Mouse (Mus musculus) heart, embryonic 13.5 days (tissue): ENCODE measurements at regions not wholly inside any gene's neighbourhood (a gene's known extent, or its start where the extent isn't known, plus 50 kb on each side); places are given as distances from the start of the nearest gene placed in this dataset.

Experiments
- ATAC-seq: fragments of 200-750 bp; cut with Nextera tagmentation; 2 replicates; pipeline ENCODE4 v1.8.0; 2017; ENCODE audit warnings: moderate TSS enrichment; ENCODE audit not compliant: insufficient number of reproducible peaks, low FRiP score, low TSS enrichment; ENCODE audit errors: extremely low read depth
- H3K27ac ChIP-seq: fragments of 300-500 bp; sonication (generic); replicated peaks from 2 replicates; pipeline ENCODE4 v1.5.1; 2015; ENCODE audit warnings: moderate library complexity, mild to moderate bottlenecking, inconsistent platforms
- H3K27me3 ChIP-seq: fragments of 300-500 bp; sonication (generic); replicated peaks from 2 replicates; pipeline ENCODE4 v1.6.1; 2015; ENCODE audit warnings: mild to moderate bottlenecking, inconsistent platforms
- H3K36me3 ChIP-seq: fragments of 300-500 bp; sonication (generic); 2 replicates; pipeline ENCODE4 v1.6.1; 2015; ENCODE audit warnings: mild to moderate bottlenecking, inconsistent platforms
- H3K4me1 ChIP-seq: fragments of 300-500 bp; sonication (generic); 2 replicates; pipeline ENCODE4 v1.6.1; 2015; ENCODE audit warnings: inconsistent platforms
- H3K4me2 ChIP-seq: fragments of 300-500 bp; sonication (generic); 2 replicates; pipeline ENCODE4 v1.6.1; 2015; ENCODE audit warnings: inconsistent platforms, mild to moderate bottlenecking, moderate library complexity
- H3K4me3 ChIP-seq: fragments of 300-500 bp; sonication (generic); 2 replicates; pipeline ENCODE4 v1.5.1; 2015; ENCODE audit warnings: moderate library complexity, mild to moderate bottlenecking, inconsistent platforms
- H3K9ac ChIP-seq: fragments of 300-500 bp; sonication (generic); 2 replicates; pipeline ENCODE4 v1.6.1; 2015; ENCODE audit warnings: inconsistent platforms, mild to moderate bottlenecking, moderate library complexity
- H3K9me3 ChIP-seq: fragments of 300-500 bp; sonication (generic); 2 replicates; pipeline ENCODE4 v1.6.1; 2016; ENCODE audit warnings: inconsistent platforms
- WGBS: fragments of 180-500 bp; shearing (Covaris S2); methylation state at CpG from one replicate; pipeline ENCODE4 v1.1.7; 2015; ENCODE audit warnings: mixed read lengths; 5-methylcytosine and 5-hydroxymethylcytosine counted together

- ATAC-seq, result no peak; the same call in 1 of the 2 replicates
- no peak overlapping the region for H3K4me3 ChIP-seq
- 95% methylated on average over 5 of the region's 5 CpGs for WGBS
- H3K9ac ChIP-seq, result no peak overlapping the region
- H3K4me2 ChIP-seq, result no peak overlapping the region
- H3K27me3 ChIP-seq, result peaks cover 75% of the 10 kb centered on the region
- H3K36me3 ChIP-seq, result no peaks in the 10 kb centered on the region
- H3K9me3 ChIP-seq, result no peaks in the 10 kb centered on the region
- H3K4me1 ChIP-seq, result peaks cover 11% of the 10 kb centered on the region
- H3K27ac ChIP-seq, result no peak overlapping the region
These were observed 107.3 kb downstream of the Efnb1 start for GRCm38 (mm10) chrX:99243251-99243650.

GRCm38 (mm10) chrX:99241684-99242118 lies 105.8 kb downstream of the Efnb1 start:
- Histone ChIP-seq H3K4me3 (no peak overlapping the region), H3K27me3 (peaks cover 69% of the 10 kb centered on the region), H3K36me3 (no peaks in the 10 kb centered on the region), H3K4me2 (no peak overlapping the region), H3K9ac (no peak overlapping the region), H3K9me3 (no peaks in the 10 kb centered on the region), H3K4me1 (peaks cover 11% of the 10 kb centered on the region), H3K27ac (0 out of 2 replicates have a peak overlapping the region, but pooled peaks have one; percentile 24)
- WGBS, result 19% methylated on average over 5 of the region's 5 CpGs
- no peak for ATAC-seq

GRCm38 (mm10) chrX:99233035-99233434 lies 97.1 kb downstream of the Efnb1 start:
- H3K4me1 ChIP-seq, result peaks cover 5% of the 10 kb centered on the region; the same call in 1 of the 2 replicates

GRCm38 (mm10) chrX:99232331-99232730 lies 96.4 kb downstream of the Efnb1 start:
- H3K36me3 ChIP-seq, result no peaks in the 10 kb centered on the region
- no peaks in the 10 kb centered on the region for H3K9me3 ChIP-seq
- ATAC-seq, result no peak
- H3K9ac ChIP-seq, result no peak overlapping the region
- H3K27me3 ChIP-seq, result peaks cover 60% of the 10 kb centered on the region
- no peak overlapping the region for H3K4me2 ChIP-seq
- H3K4me1 ChIP-seq, result peaks cover 5% of the 10 kb centered on the region; the same call in 1 of the 2 replicates
- no peak overlapping the region for H3K27ac ChIP-seq
- WGBS, result 51% methylated on average over 7 of the region's 7 CpGs
- H3K4me3 ChIP-seq, result no peak overlapping the region

More at GRCm38 (mm10) chrX:99233035-99233434, 97.1 kb downstream of the Efnb1 start:
- H3K4me3 ChIP-seq, result no peak overlapping the region
- no peaks in the 10 kb centered on the region for H3K36me3 ChIP-seq
- no peak overlapping the region for H3K9ac ChIP-seq
- 53% methylated on average over 3 of the region's 3 CpGs for WGBS
- no peak overlapping the region for H3K27ac ChIP-seq
- H3K4me2 ChIP-seq, result no peak overlapping the region
- no peaks in the 10 kb centered on the region for H3K9me3 ChIP-seq
- H3K27me3 ChIP-seq, result peaks cover 55% of the 10 kb centered on the region
- no peak for ATAC-seq

- H3K27me3 ChIP-seq, result peaks cover 82% of the 10 kb centered on the region
- H3K9ac ChIP-seq, result no peak overlapping the region
- H3K36me3 ChIP-seq, result no peaks in the 10 kb centered on the region
- H3K27ac ChIP-seq, result peak overlapping the region; percentile 32; the same call in 1 of the 2 replicates
- no peak for ATAC-seq
- 47% methylated on average over 7 of the region's 7 CpGs for WGBS
- H3K4me1 ChIP-seq, result peaks cover 20% of the 10 kb centered on the region
- no peaks in the 10 kb centered on the region for H3K9me3 ChIP-seq
- H3K4me3 ChIP-seq, result no peak overlapping the region
- no peak overlapping the region for H3K4me2 ChIP-seq
These were observed 89.3 kb downstream of the Efnb1 start for GRCm38 (mm10) chrX:99225111-99225752.

GRCm38 (mm10) chrX:99222017-99222416 lies 86.1 kb downstream of the Efnb1 start:
- 71% methylated on average over 5 of the region's 5 CpGs for WGBS
- Histone ChIP-seq H3K4me1 (peaks cover 23% of the 10 kb centered on the region), H3K4me3 (no peak overlapping the region), H3K36me3 (no peaks in the 10 kb centered on the region), H3K9ac (no peak overlapping the region), H3K4me2 (no peak overlapping the region), H3K27me3 (peaks cover 84% of the 10 kb centered on the region), H3K27ac (no peak overlapping the region), H3K9me3 (no peaks in the 10 kb centered on the region)
- no peak for ATAC-seq

GRCm38 (mm10) chrX:99220674-99221455 lies 84.9 kb downstream of the Efnb1 start:
- no peak for ATAC-seq
- peaks cover 84% of the 10 kb centered on the region for H3K27me3 ChIP-seq
- H3K27ac ChIP-seq, result no peak overlapping the region
- 51% methylated on average over 8 of the region's 8 CpGs for WGBS
- no peaks in the 10 kb centered on the region for H3K36me3 ChIP-seq
- H3K4me3 ChIP-seq, result no peak overlapping the region
- peaks cover 24% of the 10 kb centered on the region for H3K4me1 ChIP-seq
- H3K4me2 ChIP-seq, result no peak overlapping the region
- H3K9ac ChIP-seq, result no peak overlapping the region
- H3K9me3 ChIP-seq, result no peaks in the 10 kb centered on the region

- H3K9me3 ChIP-seq, result no peaks in the 10 kb centered on the region
- WGBS, result 38% methylated on average over 7 of the region's 7 CpGs
- H3K4me2 ChIP-seq, result no peak overlapping the region
- H3K4me3 ChIP-seq, result no peak overlapping the region
- no peak overlapping the region for H3K9ac ChIP-seq
- H3K4me1 ChIP-seq, result peaks cover 40% of the 10 kb centered on the region
- no peaks in the 10 kb centered on the region for H3K36me3 ChIP-seq
- H3K27ac ChIP-seq, result no peak overlapping the region
- peaks cover 74% of the 10 kb centered on the region for H3K27me3 ChIP-seq
- ATAC-seq, result no peak
These were observed 82.3 kb downstream of the Efnb1 start for GRCm38 (mm10) chrX:99218213-99218612.

GRCm38 (mm10) chrX:99216633-99217459 lies 80.9 kb downstream of the Efnb1 start:
- Histone ChIP-seq H3K4me2 (peak overlapping the region; percentile 71), H3K9ac (peak overlapping the region; percentile 80), H3K9me3 (no peaks in the 10 kb centered on the region), H3K27ac (peak overlapping the region; percentile 73), H3K4me3 (peak overlapping the region; percentile 47), H3K36me3 (no peaks in the 10 kb centered on the region), H3K4me1 (peaks cover 44% of the 10 kb centered on the region), H3K27me3 (peaks cover 69% of the 10 kb centered on the region)
- 9% methylated on average over 52 of the region's 60 CpGs for WGBS
- ATAC-seq, result peak; percentile 48; the same call in 1 of the 2 replicates

GRCm38 (mm10) chrX:99215931-99216330 lies 80.0 kb downstream of the Efnb1 start:
- Histone ChIP-seq H3K4me2 (peak overlapping the region; percentile 71), H3K4me1 (peaks cover 44% of the 10 kb centered on the region), H3K4me3 (no peak overlapping the region), H3K9me3 (no peaks in the 10 kb centered on the region), H3K9ac (no peak overlapping the region), H3K36me3 (no peaks in the 10 kb centered on the region), H3K27me3 (peaks cover 68% of the 10 kb centered on the region), H3K27ac (0 out of 2 replicates have a peak overlapping the region, but pooled peaks have one; percentile 73)
- no peak for ATAC-seq
- WGBS, result 45% methylated on average over 5 of the region's 5 CpGs

- ATAC-seq, result no peak
- no peak overlapping the region for H3K9ac ChIP-seq
- H3K27ac ChIP-seq, result peak overlapping the region; percentile 15; the same call in 1 of the 2 replicates
- no peak overlapping the region for H3K4me3 ChIP-seq
- no peaks in the 10 kb centered on the region for H3K9me3 ChIP-seq
- H3K4me1 ChIP-seq, result peaks cover 44% of the 10 kb centered on the region
- peaks cover 65% of the 10 kb centered on the region for H3K27me3 ChIP-seq
- 38% methylated on average over 7 of the region's 7 CpGs for WGBS
- no peak overlapping the region for H3K4me2 ChIP-seq
- H3K36me3 ChIP-seq, result no peaks in the 10 kb centered on the region
These were observed 79.2 kb downstream of the Efnb1 start for GRCm38 (mm10) chrX:99215111-99215510.
